Mouse (Mus musculus): Measurements from ENCODE around the gene Engase.

The Engase gene

GRCm38 (mm10) chr11:118534382-118535092 is 57.9 kb downstream of the Engase start:
- peak; percentile 54 for DNase-seq

- DNase-seq, result no peak
These were observed 61.4 kb downstream of the Engase start for GRCm38 (mm10) chr11:118538008-118538407.
